Mouse (Mus musculus) hematopoietic stem cell, adult 5-6 weeks (primary cell): ENCODE results near the gene Gm21293. TPM values are rescaled to one million over a fixed set of nuclear protein-coding genes. Genes with fewer than 3 reads are reported as not detected.
"Not testable (repeated sequence)": the region's sequence is repeated elsewhere in the genome, so short reads cannot be mapped to it uniquely, and the experiment has no call there.

ENCODE experiments used
- ATAC-seq, 2 experiments: fragments of 125-278 bp in 1 of 2; replicated peaks in 1 of 2; 2 replicates each; pipeline ENCODE4 v1.8.0; 2016 to 2017; ENCODE audit warnings: inconsistent platforms in 2 of 2, mild to moderate bottlenecking in 2 of 2, moderate number of reproducible peaks in 2 of 2, low read depth in 1 of 2, moderate TSS enrichment in 1 of 2; ENCODE audit not compliant: low FRiP score in 2 of 2, poor library complexity in 2 of 2, severe bottlenecking in 2 of 2, insufficient read depth in 1 of 2, low TSS enrichment in 1 of 2
- total RNA-seq: library from RNA; stranded (forward); fragments of 172-1452, 232-1000 nt; gene quantifications from 2 replicates; pipeline ENCODE4 v1.2.3, GENCODE M21; 2017

Gene Gm21293
- not detected in 2 replicates for total RNA-seq

GRCm38 (mm10) chr10:104142687-104143086 is at the start of gene Gm21293:
Gm21293 (plus strand) TSS chr10:104142987.
- ATAC-seq, result not testable (repeated sequence)

DNA sequence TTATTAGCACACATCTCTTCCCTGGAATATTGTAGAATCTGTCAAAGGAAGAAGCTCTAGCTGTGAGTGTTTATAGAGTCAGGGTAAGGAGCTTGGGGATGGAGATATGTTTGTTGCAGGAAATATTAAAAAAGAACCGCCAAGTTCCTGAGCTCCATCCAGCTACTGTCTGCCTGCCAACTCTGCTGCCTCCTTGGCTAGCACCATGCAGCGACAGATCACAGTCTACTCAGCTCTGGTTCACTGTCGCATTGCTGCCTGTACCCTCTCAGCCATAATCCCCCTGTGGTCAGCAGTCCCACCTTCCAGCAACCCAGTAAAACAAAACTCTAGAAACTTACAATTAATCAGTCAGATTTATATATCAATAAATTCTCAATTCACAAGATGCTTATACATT is 32.7 kb upstream of the Gm21293 start:
- no peak for ATAC-seq

DNA sequence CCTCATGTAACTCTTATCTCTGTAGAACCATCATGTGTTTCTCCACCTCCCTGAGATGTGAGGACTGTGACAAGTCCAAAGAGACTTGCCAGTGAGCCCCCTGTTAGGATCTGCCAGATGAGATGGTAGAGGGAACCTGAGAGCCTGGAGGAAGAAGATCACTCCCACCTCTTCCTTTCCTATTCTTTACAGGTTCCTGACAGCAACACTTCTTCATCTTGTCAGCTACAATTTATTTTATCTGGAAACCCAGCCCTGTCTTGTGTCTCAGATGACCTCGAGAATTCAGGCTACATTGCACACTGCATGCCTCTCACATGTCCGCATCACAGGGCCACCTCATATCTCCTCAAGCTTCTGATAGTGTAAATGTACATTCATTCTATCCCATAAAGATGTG is 24.5 kb upstream of the Gm21293 start:
- ATAC-seq, result no peak

DNA sequence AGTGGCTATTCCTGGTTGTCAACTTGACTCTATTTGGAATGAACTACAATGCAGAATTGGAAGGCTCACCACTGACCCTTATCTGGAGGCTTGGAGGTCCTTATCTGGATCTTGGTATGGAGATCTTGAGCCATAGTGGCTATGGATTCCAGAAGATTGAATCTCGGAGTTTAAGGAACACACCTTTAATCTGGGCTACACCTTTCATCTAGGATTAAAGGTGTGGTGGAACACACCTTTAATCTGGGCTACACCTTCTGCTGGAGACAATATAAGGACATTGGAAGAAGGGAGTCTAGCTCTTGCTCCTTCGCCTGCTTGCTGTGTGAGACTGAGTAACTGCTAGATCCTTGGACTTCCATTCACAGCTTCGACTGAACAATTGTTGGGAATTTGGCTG is 8.4 kb downstream of the Gm21293 start, which contains the start of gene Gm6763:
TSS of gene Gm6763 (plus strand) at position 301 of the 400 bp plus-strand sequence.
- not testable (repeated sequence) for ATAC-seq

- ATAC-seq, result not testable (repeated sequence)
Measured at GRCm38 (mm10) chr10:104159706-104160105, 16.9 kb downstream of the Gm21293 start, which contains the start of gene Gm8764. Gm8764 (plus strand) TSS chr10:104160006.

DNA sequence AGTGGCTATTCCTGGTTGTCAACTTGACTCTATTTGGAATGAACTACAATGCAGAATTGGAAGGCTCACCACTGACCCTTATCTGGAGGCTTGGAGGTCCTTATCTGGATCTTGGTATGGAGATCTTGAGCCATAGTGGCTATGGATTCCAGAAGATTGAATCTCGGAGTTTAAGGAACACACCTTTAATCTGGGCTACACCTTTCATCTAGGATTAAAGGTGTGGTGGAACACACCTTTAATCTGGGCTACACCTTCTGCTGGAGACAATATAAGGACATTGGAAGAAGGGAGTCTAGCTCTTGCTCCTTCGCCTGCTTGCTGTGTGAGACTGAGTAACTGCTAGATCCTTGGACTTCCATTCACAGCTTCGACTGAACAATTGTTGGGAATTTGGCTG is 25.4 kb downstream of the Gm21293 start, which contains the start of gene Gm21304:
TSS of gene Gm21304 (plus strand) at position 301 of the 400 bp plus-strand sequence.
- ATAC-seq, result not testable (repeated sequence)

DNA sequence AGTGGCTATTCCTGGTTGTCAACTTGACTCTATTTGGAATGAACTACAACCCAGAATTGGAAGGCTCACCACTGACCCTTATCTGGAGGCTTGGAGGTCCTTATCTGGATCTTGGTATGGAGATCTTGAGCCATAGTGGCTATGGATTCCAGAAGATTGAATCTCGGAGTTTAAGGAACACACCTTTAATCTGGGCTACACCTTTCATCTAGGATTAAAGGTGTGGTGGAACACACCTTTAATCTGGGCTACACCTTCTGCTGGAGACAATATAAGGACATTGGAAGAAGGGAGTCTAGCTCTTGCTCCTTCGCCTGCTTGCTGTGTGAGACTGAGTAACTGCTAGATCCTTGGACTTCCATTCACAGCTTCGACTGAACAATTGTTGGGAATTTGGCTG is 33.9 kb downstream of the Gm21293 start, which contains the start of gene Gm21312:
TSS of gene Gm21312 (plus strand) at position 301 of the 400 bp plus-strand sequence.
- ATAC-seq, result not testable (repeated sequence)

DNA sequence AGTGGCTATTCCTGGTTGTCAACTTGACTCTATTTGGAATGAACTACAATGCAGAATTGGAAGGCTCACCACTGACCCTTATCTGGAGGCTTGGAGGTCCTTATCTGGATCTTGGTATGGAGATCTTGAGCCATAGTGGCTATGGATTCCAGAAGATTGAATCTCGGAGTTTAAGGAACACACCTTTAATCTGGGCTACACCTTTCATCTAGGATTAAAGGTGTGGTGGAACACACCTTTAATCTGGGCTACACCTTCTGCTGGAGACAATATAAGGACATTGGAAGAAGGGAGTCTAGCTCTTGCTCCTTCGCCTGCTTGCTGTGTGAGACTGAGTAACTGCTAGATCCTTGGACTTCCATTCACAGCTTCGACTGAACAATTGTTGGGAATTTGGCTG is 42.4 kb downstream of the Gm21293 start, which contains the start of gene Gm20765:
TSS of gene Gm20765 (plus strand) at position 301 of the 400 bp plus-strand sequence.
- ATAC-seq, result not testable (repeated sequence)

DNA sequence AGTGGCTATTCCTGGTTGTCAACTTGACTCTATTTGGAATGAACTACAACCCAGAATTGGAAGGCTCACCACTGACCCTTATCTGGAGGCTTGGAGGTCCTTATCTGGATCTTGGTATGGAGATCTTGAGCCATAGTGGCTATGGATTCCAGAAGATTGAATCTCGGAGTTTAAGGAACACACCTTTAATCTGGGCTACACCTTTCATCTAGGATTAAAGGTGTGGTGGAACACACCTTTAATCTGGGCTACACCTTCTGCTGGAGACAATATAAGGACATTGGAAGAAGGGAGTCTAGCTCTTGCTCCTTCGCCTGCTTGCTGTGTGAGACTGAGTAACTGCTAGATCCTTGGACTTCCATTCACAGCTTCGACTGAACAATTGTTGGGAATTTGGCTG is 51.0 kb downstream of the Gm21293 start, which contains the start of gene Gm4340:
TSS of gene Gm4340 (plus strand) at position 301 of the 400 bp plus-strand sequence.
- not testable (repeated sequence) for ATAC-seq

Other genes starting within 250 kb of the Gm21293 start
- not detected in 2 replicates for gene Gm6763, start 8.5 kb downstream of the Gm21293 start, total RNA-seq
- not detected in 2 replicates for gene Gm8764, start 17.0 kb downstream of the Gm21293 start, total RNA-seq
- not detected in 2 replicates for gene Gm21304, start 25.5 kb downstream of the Gm21293 start, total RNA-seq
- not detected in 2 replicates for gene Gm21312, start 34.0 kb downstream of the Gm21293 start, total RNA-seq
- gene Gm20765, start 42.5 kb downstream of the Gm21293 start, total RNA-seq, result not detected in 2 replicates
- gene Gm4340, start 51.1 kb downstream of the Gm21293 start, total RNA-seq, result not detected in 2 replicates